Mouse (Mus musculus): ENCODE measurements at regions not wholly inside any gene's neighbourhood (a gene's known extent, or its start where the extent isn't known, plus 50 kb on each side); places are given as distances from the start of the nearest gene placed in this dataset.

DNA sequence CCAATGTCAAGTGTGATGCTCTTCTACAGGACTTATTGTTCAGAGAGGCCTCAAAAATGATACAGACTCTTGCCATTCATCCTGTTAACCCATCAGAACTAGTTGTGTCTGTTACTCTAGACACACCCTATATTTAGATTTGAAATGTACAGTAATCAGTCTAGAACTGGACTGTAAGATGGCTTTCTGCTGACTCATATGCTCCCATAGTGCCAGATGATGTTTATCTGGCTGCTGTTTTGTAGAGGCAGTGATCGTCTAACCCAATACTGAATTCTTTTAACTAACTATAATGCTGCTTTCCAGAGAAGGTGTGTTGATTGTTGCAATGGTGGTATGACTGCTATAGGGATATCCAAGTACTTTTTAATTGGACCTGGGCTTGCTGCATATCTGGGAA is 185.9 kb upstream of the Npsr1 start:
- DNase-seq: no peak

DNA sequence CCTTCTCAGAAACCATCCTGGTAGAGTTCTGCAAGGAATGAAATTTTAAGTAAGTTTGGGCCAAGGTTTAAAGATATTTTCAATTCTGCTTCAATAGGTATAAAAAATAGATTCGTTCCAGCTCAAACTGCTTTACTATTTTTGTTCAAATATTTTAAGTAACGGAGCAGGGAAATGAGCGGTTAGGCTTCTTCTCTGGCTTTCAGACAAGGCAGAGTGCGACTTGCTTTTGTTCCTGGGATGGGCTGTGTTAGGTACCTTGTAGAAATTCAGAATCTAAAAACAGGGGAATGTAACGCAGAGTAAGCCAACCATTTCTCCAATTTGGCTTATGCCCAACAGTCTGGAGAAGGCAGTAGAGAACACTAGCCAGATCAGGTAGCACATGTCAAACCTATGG is 180.5 kb upstream of the Npsr1 start:
- DNase-seq: no peak

DNA sequence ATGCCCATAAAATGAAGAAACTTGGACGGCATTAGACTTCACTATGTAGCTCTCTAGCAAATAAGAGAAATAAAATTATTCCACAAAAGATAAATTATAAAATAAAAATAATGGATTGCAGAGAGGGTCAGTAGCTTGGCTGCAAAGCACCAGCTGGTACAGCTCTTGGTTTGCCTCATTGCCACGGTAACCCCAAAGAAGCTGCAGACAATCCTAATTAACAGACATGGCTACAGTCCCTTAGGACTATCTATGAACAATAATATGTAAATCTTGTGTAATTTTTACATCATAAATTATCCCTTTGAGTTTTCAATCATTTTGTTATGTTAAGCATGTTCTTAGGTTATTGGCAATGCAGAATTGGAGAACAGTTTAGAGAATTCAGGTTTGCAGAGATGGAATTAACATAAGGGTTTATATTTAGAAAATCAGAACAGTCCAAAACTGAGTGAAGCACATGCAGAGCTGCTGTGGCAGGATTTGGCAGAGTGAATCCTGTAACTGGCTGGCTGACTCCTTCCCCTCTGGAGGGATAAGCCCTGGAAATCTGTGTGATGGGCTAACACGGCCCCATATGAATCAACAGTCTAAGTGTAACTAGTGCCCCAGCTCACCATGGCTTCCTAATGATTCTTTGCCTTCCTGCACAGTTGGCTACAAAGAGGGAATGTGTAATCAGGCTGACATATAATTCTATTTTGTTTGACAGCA is 178.4 kb upstream of the Npsr1 start:
- DNase-seq: no peak

DNA sequence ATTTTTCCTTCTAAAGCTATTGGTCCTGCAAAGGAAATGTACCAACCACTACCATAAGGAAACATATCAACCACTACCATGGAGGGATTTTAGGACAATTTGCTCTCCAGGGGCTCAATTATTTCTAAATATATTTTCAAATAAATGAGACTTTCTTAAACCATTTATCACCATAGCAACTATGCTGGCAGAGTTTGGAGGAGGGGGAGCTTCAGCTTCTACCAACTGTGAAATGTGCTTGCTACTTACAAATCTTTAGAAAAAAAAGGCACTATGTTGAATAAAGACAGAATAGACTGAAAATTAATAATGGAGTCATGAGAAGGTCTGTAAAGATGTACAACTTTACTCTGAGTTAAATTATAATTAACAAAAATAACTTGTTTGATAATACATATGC is 165.6 kb upstream of the Npsr1 start:
- no peak for DNase-seq

DNA sequence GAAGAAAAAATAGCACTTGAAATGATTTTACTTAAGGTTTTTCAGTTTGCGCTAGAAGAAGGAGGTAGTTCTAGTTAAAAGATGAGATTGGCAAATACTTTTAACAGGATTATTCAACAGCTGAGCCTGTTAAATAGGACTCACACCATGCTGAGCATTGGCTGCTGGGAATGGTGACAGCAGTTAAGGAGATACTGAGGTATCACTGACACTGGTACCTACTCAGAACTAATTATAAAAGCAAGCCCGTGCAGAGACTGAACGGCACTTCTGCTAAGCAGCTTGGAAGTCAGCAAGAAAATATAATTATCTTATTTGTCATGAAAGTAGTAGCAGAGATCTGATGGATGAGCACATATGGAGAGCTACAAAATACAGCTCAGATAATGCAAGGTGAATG is 163.5 kb upstream of the Npsr1 start:
- DNase-seq: no peak

DNA sequence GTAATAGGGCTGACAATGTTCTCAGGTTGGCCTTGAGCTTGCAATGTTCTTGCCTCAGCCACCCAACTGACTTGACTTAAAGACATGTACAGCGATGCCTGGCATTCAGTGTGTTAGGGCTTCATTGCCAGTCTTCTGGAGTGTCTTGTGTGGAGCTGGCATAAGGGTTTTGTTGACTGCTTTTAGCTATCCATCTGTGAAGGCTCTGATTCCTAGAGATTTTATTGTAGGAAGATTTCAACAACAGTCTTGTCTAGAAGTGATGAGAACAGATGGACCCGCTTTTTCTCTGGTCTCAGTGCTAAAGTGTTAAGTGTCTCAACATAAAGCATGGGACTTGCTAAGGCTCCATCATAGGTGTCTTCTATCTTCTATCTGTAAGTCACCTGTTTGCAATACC is 145.3 kb upstream of the Npsr1 start:
- DNase-seq: no peak

DNA sequence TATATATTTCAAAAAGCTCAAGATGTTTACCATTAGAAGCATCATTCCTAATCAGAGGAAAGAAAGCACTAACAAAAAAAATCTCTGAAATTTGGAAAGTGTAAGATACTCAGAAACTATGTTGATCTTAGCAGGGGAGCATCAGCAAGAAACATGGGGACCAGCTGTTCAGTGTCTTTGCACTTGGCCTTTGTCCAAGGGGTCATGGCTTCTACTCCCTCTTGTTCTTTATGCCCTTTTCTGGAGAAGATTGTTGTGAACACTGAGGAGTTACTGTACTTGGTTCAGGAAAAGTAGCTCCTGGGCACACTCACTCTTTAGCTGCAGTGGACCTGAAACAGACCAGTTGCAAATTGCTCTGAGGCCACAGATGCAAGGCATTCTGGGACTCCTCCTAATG is 141.2 kb upstream of the Npsr1 start:
- no peak for DNase-seq

DNA sequence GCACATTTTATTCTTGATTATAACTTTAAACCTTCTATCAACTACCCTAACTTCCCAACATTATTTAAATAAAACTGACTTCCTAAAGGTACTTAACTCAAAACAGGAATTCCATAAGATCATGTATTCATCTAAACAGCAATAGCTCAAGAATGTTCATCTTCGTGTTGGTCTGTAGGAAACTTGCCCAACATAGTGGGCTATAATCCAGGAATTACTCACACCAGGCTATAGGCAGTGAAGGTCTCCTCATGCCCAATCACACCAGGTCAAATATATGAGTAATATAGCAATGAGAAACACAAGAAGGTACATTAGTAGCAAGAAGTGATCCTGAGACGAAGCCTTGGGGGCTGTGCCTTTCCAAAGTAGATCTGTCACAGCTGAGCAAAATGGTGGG is 128.1 kb upstream of the Npsr1 start:
- no peak for DNase-seq

DNA sequence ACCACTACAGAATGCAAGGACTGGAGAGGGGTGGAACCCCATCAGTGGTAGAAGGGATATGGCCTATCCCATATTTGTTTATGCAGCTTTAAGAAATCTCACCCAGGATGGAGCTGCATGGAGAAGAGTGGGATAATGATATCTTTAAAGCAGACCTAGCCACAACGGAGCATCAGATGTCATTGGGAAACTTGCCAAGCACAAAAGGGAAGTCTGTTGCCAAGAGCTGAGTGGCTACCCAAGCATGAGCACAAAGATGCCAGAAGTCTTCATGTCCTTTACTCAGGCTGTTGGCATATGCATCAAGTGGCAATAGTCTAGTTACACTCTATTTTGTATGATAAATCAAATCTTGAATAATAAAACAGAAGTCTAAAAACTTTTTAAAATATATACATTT is 124.6 kb upstream of the Npsr1 start:
- peak in 1 of 2 experiments; percentile 4 for DNase-seq

DNA sequence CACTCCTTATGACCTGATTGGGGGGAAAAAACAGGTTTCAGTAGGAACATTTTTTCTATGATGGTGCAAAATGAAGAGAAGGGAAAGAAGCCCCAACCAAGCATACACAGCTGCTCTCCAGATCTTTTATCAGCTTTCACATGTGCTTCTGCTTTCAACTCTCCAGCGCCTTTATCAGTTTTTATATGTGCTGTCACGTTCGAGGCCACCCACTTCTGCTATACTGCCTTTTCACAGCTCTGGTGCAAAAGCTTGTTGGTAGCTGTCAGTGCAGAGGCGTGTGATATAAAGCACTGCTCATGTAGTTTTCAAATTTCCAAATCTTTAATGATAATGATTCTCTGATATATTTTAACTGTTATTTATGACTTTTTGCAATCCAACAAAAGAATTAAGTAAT is 120.2 kb upstream of the Npsr1 start:
- no peak for DNase-seq

DNA sequence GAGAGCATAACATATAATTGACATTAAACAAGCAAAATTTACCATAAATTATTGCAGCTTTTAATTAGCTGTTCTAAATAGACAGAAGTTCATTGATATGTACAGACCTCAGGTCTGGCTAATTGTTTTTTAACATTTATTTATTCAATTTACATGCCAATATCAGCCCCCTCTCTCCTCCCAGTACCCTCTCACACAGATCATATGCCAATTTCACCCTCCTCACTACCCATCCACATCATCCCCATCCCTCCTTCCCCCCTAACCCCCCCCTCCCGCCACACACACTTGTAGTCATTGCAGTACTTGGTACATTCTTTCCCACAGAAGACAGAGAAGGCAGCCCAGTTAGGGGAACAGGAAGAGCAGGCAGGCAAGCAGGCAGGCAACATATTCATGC is 91.4 kb upstream of the Npsr1 start:
- no peak for DNase-seq

DNA sequence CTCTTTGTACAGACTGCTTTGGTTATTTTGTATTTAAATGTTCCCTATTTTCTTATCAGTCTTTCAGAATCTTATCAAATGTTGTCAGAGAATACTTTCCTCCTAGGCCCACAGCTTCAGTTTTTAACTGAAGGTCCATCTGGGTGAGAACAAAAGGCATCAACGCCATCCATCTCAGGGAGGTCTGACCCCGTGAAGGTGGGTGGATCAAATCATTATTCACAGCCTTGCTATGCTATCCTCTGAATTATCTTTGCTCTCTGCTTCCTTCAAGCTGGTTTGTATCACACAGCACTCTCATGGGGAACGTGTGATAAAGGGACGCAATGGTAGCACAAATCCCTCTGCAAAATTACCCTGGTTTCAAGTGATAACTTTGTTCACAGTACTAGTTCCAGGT is 59.5 kb upstream of the Npsr1 start:
- no peak for DNase-seq
